Mouse (Mus musculus): ENCODE measurements around the gene Rgs3.

- TF ChIP-seq CTCF (IDR thresholded peaks at IDR 0.05; ENCODE audit: low read depth) (no peak), EP300 (IDR thresholded peaks at IDR 0.05; ENCODE audit: low read depth) (no peak)
Observed at GRCm38 (mm10) chr4:62633243-62633642, 73.6 kb downstream of the Rgs3 start.

Data from heart, postnatal 0 days (tissue).